In genomic region chr16:92057456-92057851, GRCm38 (mm10) we compare ENCODE assay signal across 9 mouse cellular contexts. TPM values are rescaled to one million over a fixed set of nuclear protein-coding genes. Genes with fewer than 3 reads are reported as not detected.
DNase-seq lines count a peak whose midpoint lies in the region; ATAC-seq and TF ChIP-seq lines count a peak whose summit lies in the region.
"Had no signal": no experiment of that assay in that cellular context is flagged by ENCODE, and none has a peak within 500 bp of the region (broad histone marks: within the 10 kb centered on the region; RNA-seq: fewer than 3 reads in every experiment).

No protein-coding gene starts in this region.

- TF ChIP-seq EP300 in MEL (IDR thresholded peaks at IDR 0.05; ENCODE audit: low read depth in 1 of 2, low read length in 2 of 2): no peak

- peak overlapping the region; percentile 89 for H3K27ac ChIP-seq in kidney, embryonic 16.5 days (ENCODE audit: low read length)
- peak overlapping the region; percentile 30 for H3K27ac ChIP-seq in MEL (ENCODE audit: control insufficient read depth, low read depth, low read length)
- peak overlapping the region; percentile 86 for H3K27ac ChIP-seq in forebrain, embryonic 12.5 days
- H3K27ac ChIP-seq in liver, embryonic 11.5 days (ENCODE audit: low read depth, low read length): peak overlapping the region; percentile 69; the same call in 1 of the 2 replicates

- ATAC-seq in kidney, embryonic 16.5 days (ENCODE audit: low FRiP score, low TSS enrichment): peak; percentile 55
- ATAC-seq in forebrain, embryonic 12.5 days (ENCODE audit: low FRiP score): peak; percentile 67
- peak; percentile 49; the same call in 1 of the 2 replicates for ATAC-seq in liver, embryonic 11.5 days (replicated peaks; ENCODE audit: low FRiP score)

- peaks cover 7% of the 10 kb centered on the region for H3K36me3 ChIP-seq in kidney, embryonic 16.5 days (ENCODE audit: insufficient read depth, low read length)
- H3K36me3 ChIP-seq in MEL (ENCODE audit: control insufficient read depth in 1 of 2, insufficient read depth in 2 of 2, low read length in 2 of 2): peaks cover 5 to 9% of the 10 kb centered on the region in 2 experiments; a peak in 3 of 4 replicates
- H3K36me3 ChIP-seq in forebrain, embryonic 12.5 days (replicated peaks): peaks cover 21% of the 10 kb centered on the region
- H3K36me3 ChIP-seq in liver, embryonic 11.5 days (ENCODE audit: control insufficient read depth, insufficient read depth, low read length): peaks cover 6% of the 10 kb centered on the region

- peaks cover 22% of the 10 kb centered on the region for H3K79me2 ChIP-seq in MEL (ENCODE audit: control insufficient read depth, insufficient read depth, low read length, poor library complexity)

- 0 out of 4 replicates have a peak, but pooled peaks of 1 of the 2 experiments have one; percentile 10 for TF ChIP-seq POLR2A in MEL (IDR thresholded peaks at IDR 0.05; ENCODE audit: control insufficient read depth in 1 of 2, insufficient read depth in 1 of 2, low read depth in 1 of 2, low read length in 2 of 2, poor library complexity in 1 of 2)

- no peak for DNase-seq in kidney, adult 18-20 months
- DNase-seq in MEL (ENCODE audit: low read depth, low spot score) (no peak), MN1 (ENCODE audit: low spot score) (no peak)
- DNase-seq in liver, embryonic 11.5 days (ENCODE audit: low spot score): no peak
- DNase-seq in retina, embryonic 14.5 days (ENCODE audit: low spot score): no peak
- no peak for DNase-seq in c-Kit-positive CD71-positive TER-119-positive erythroid progenitor cells, embryonic 14.5 days (ENCODE audit: low spot score)

- peak overlapping the region; percentile 91 for H3K4me3 ChIP-seq in kidney, embryonic 16.5 days (ENCODE audit: low read length)
- H3K4me3 ChIP-seq in MEL (ENCODE audit: control insufficient read depth in 1 of 2, insufficient read depth in 1 of 2, low read depth in 2 of 2, low read length in 2 of 2): peak overlapping the region; percentile 78 to 93
- H3K4me3 ChIP-seq in forebrain, embryonic 12.5 days (replicated peaks): peak overlapping the region; percentile 64
- peak overlapping the region; percentile 85 for H3K4me3 ChIP-seq in liver, embryonic 11.5 days (ENCODE audit: low read depth, low read length)

- H3K4me1 ChIP-seq in kidney, embryonic 16.5 days (ENCODE audit: insufficient read depth, low read length): peaks cover 27% of the 10 kb centered on the region
- H3K4me1 ChIP-seq in MEL (ENCODE audit: control insufficient read depth in 1 of 2, insufficient read depth in 2 of 2, low read length in 2 of 2): peaks cover 3 to 4% of the 10 kb centered on the region in 2 experiments; a peak in 3 of 4 replicates
- H3K4me1 ChIP-seq in forebrain, embryonic 12.5 days: peaks cover 26% of the 10 kb centered on the region
- peaks cover 5% of the 10 kb centered on the region; the same call in 1 of the 2 replicates for H3K4me1 ChIP-seq in liver, embryonic 11.5 days (replicated peaks; ENCODE audit: control insufficient read depth, insufficient read depth, low read length)

- H3K9me3 ChIP-seq in kidney, embryonic 16.5 days (ENCODE audit: low read length): peaks cover 8% of the 10 kb centered on the region
- H3K9me3 ChIP-seq in MEL (replicated peaks; ENCODE audit: insufficient read depth, low read length): no peaks in the 10 kb centered on the region
- H3K9me3 ChIP-seq in forebrain, embryonic 12.5 days: peaks cover 11% of the 10 kb centered on the region
- peaks cover 12% of the 10 kb centered on the region for H3K9me3 ChIP-seq in liver, embryonic 11.5 days (ENCODE audit: control insufficient read depth, low read length)

- peak overlapping the region; percentile 92 for H3K9ac ChIP-seq in kidney, embryonic 16.5 days (replicated peaks; ENCODE audit: low read length)
- H3K9ac ChIP-seq in MEL (ENCODE audit: control insufficient read depth, low read depth, low read length, poor library complexity, severe bottlenecking): peak overlapping the region; percentile 88
- peak overlapping the region; percentile 91 for H3K9ac ChIP-seq in forebrain, embryonic 12.5 days
- peak overlapping the region; percentile 67 for H3K9ac ChIP-seq in liver, embryonic 11.5 days (ENCODE audit: low read depth, low read length)

- no peak for TF ChIP-seq RAD21 in MEL (IDR thresholded peaks at IDR 0.05; ENCODE audit: low read depth, low read length)

- no peak for TF ChIP-seq CTCF in MEL (IDR thresholded peaks at IDR 0.05 in 2 of 3, conservative IDR thresholded peaks at IDR 0.05 in 1 of 3; ENCODE audit: control insufficient read depth in 1 of 3, insufficient read depth in 1 of 3, low read depth in 2 of 3, low read length in 3 of 3, poor library complexity in 1 of 3, severe bottlenecking in 1 of 3)

- WGBS in kidney, embryonic 16.5 days: 8% methylated on average over 11 of the region's 11 CpGs
- 7% methylated on average over 11 of the region's 11 CpGs for WGBS in forebrain, embryonic 12.5 days
- 5% methylated on average over 11 of the region's 11 CpGs for WGBS in liver, embryonic 11.5 days

- H3K4me2 ChIP-seq in kidney, embryonic 16.5 days (replicated peaks; ENCODE audit: low read depth, low read length): peak overlapping the region; percentile 68
- H3K4me2 ChIP-seq in forebrain, embryonic 12.5 days: peak overlapping the region; percentile 84
- H3K4me2 ChIP-seq in liver, embryonic 11.5 days: peak overlapping the region; percentile 78

- H3K27me3 ChIP-seq in kidney, embryonic 16.5 days (ENCODE audit: insufficient read depth, low read length): no peaks in the 10 kb centered on the region
- no peaks in the 10 kb centered on the region; a peak in 1 of 4 replicates for H3K27me3 ChIP-seq in MEL (ENCODE audit: control insufficient read depth in 1 of 2, insufficient read depth in 2 of 2, low read length in 2 of 2)
- no peaks in the 10 kb centered on the region for H3K27me3 ChIP-seq in forebrain, embryonic 12.5 days
- H3K27me3 ChIP-seq in liver, embryonic 11.5 days (replicated peaks; ENCODE audit: control insufficient read depth, insufficient read depth, low read length): no peaks in the 10 kb centered on the region

TF ChIP-seq in MEL, 35 proteins besides CTCF, POLR2A, EP300 and RAD21:
- TF ChIP-seq ZNF384 (IDR thresholded peaks at IDR 0.05; ENCODE audit: low read depth, low read length) (no peak), MEF2A (IDR thresholded peaks at IDR 0.05; ENCODE audit: extremely low read depth, insufficient replicate concordance, low read depth, low read length, poor library complexity, severe bottlenecking) (no peak), MAZ (IDR thresholded peaks at IDR 0.05; ENCODE audit: low read depth, low read length) (no peak), NELFE (IDR thresholded peaks at IDR 0.05; ENCODE audit: low read depth, low read length) (no peak), ZKSCAN1 (IDR thresholded peaks at IDR 0.05; ENCODE audit: low read depth, low read length) (no peak), JUND (IDR thresholded peaks at IDR 0.05; ENCODE audit: low read depth, low read length) (no peak), MYB (IDR thresholded peaks at IDR 0.05; ENCODE audit: low read depth, low read length) (no peak), TCF12 (IDR thresholded peaks at IDR 0.05; ENCODE audit: low read depth, low read length) (no peak), TBP (IDR thresholded peaks at IDR 0.05; ENCODE audit: low read depth, low read length) (no peak), GATA1 (IDR thresholded peaks at IDR 0.05; ENCODE audit: low read depth, low read length) (no peak), SMC3 (IDR thresholded peaks at IDR 0.05; ENCODE audit: low read depth, low read length) (no peak), POLR2AphosphoS5 (IDR thresholded peaks at IDR 0.05; ENCODE audit: borderline replicate concordance, low read depth, low read length) (no peak), SIN3A (IDR thresholded peaks at IDR 0.05; ENCODE audit: low read length) (no peak), GABPA (IDR thresholded peaks at IDR 0.05; ENCODE audit: low read depth, low read length) (no peak), CHD2 (IDR thresholded peaks at IDR 0.05; ENCODE audit: low read length) (no peak), ETS1 (IDR thresholded peaks at IDR 0.05; ENCODE audit: low read depth, low read length) (no peak), NRF1 (IDR thresholded peaks at IDR 0.05; ENCODE audit: insufficient read depth, low read depth, low read length, poor library complexity, severe bottlenecking) (no peak)

RNA-seq across cellular contexts. Expression of gene Mrps6, which starts 0.6 kb away (rescaled TPM):
- polyA plus RNA-seq in kidney, embryonic 16.5 days (2015; fragmentation: Nextera tagmentation; extraction: Ambion mirVana): 164 and 165 TPM in 2 replicates
- 37.4 and 40.8 TPM in 2 replicates for total RNA-seq in MEL (2012; rRNA removed)
- 10 to 100 TPM in 1 of 2 experiments, not detected in 1; 71.0 TPM for polyA plus RNA-seq in MEL (2012; ENCODE audit: insufficient read depth in 1 of 2, insufficient read length in 2 of 2, low read depth in 1 of 2, low replicate concordance in 2 of 2, missing spikeins in 1 of 2)
- polyA plus RNA-seq in forebrain, embryonic 12.5 days (2016; fragmentation: Nextera tagmentation; extraction: Ambion mirVana): 124 and 133 TPM in 2 replicates
- polyA plus RNA-seq in liver, embryonic 11.5 days (2014; fragmentation: Nextera tagmentation; extraction: Ambion mirVana): 88.9 and 97.5 TPM in 2 replicates

RNA-seq across cellular contexts. Expression of gene Gm49711, which starts 0.7 kb away (rescaled TPM):
- polyA plus RNA-seq in kidney, embryonic 16.5 days (2015; fragmentation: Nextera tagmentation; extraction: Ambion mirVana): 0.15 TPM in 1 of 2 replicates, not detected in the other
- total RNA-seq in MEL (2012; rRNA removed): not detected in 2 replicates
- polyA plus RNA-seq in MEL (2012; ENCODE audit: insufficient read depth in 1 of 2, insufficient read length in 2 of 2, low read depth in 1 of 2, low replicate concordance in 2 of 2, missing spikeins in 1 of 2): not detected
- 0.29 TPM in 1 of 2 replicates, not detected in the other for polyA plus RNA-seq in forebrain, embryonic 12.5 days (2016; fragmentation: Nextera tagmentation; extraction: Ambion mirVana)
- 0.15 TPM in 1 of 2 replicates, not detected in the other for polyA plus RNA-seq in liver, embryonic 11.5 days (2014; fragmentation: Nextera tagmentation; extraction: Ambion mirVana)
- total RNA-seq: adrenal gland, adult 18-20 months had no signal

RNA-seq across cellular contexts. Expression of gene Slc5a3, which starts 0.7 kb away (rescaled TPM):
- 11.2 and 13.1 TPM in 2 replicates for polyA plus RNA-seq in kidney, embryonic 16.5 days (2015; fragmentation: Nextera tagmentation; extraction: Ambion mirVana)
- total RNA-seq in MEL (2012; rRNA removed): 5.0 and 6.7 TPM in 2 replicates
- polyA plus RNA-seq in MEL (2012; ENCODE audit: insufficient read depth in 1 of 2, insufficient read length in 2 of 2, low read depth in 1 of 2, low replicate concordance in 2 of 2, missing spikeins in 1 of 2): 1 to 10 TPM in 1 of 2 experiments, not detected in 1; 2.9 TPM
- 14.0 TPM in 2 replicates for polyA plus RNA-seq in forebrain, embryonic 12.5 days (2016; fragmentation: Nextera tagmentation; extraction: Ambion mirVana)
- polyA plus RNA-seq in liver, embryonic 11.5 days (2014; fragmentation: Nextera tagmentation; extraction: Ambion mirVana): 5.6 and 5.9 TPM in 2 replicates

Comparison
In these comparisons a context has a peak if more than half of its experiments do, and no peak if none do; other contexts are left out.
1. H3K27ac ChIP-seq: peak in every context shown above with its lines; median percentile 89 in kidney, embryonic 16.5 days; 86 in forebrain, embryonic 12.5 days; 69 in liver, embryonic 11.5 days; 30 in MEL.